Mouse (Mus musculus) brain, embryonic 14.5 days (tissue): ENCODE results near the gene Thrb. TPM values are rescaled to one million over a fixed set of nuclear protein-coding genes. Genes with fewer than 3 reads are reported as not detected.

Experiments used
- DNase-seq: peaks from one replicate; pipeline ENCODE4 v3.0.0-alpha.2; 2011; ENCODE audit warnings: low read depth
- CTCF ChIP-seq: fragments of 200-500 bp; IDR thresholded peaks from 2 replicates; pipeline ENCODE4 v1.5.1; 2012; ENCODE audit warnings: inconsistent platforms, mild to moderate bottlenecking, moderate library complexity, borderline replicate concordance; ENCODE audit not compliant: insufficient read depth, insufficient read length; ENCODE audit errors: extremely low read depth
- POLR2A ChIP-seq: fragments of 200-500 bp; IDR thresholded peaks from 2 replicates; pipeline ENCODE4 v1.6.1; 2012; ENCODE audit warnings: mild to moderate bottlenecking, inconsistent platforms, borderline replicate concordance; ENCODE audit not compliant: poor library complexity, insufficient read depth, insufficient read length, severe bottlenecking; ENCODE audit errors: extremely low read depth
- polyA plus RNA-seq: library from polyadenylated mRNA; depleted of rRNA; stranded (reverse); fragments of >200 nt; gene quantifications from 2 replicates; pipeline ENCODE4 v1.2.3, GENCODE M21; 2012

The Thrb gene
- polyA plus RNA-seq, 1 experiment = 1.0 TPM

DNA sequence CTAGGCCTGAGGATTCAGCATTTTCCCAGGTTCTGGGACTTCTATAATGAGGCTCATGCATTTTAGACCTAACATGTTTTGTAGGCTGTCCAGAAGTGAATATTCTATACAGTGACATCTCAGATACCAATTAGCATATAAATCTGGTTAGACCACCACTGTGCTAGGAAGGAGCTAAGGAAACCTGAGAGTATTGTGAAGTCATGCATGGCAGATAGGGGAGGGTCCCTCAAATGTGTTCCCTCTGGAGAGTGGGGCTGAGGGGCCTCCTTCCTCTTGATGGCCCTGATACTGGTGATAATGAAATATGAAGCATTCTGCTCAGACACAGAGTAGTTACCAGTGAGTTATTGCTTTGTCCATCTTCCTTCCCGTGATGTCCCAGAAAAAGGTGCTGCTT, 91.8 kb downstream of the Thrb start:
- no peak for TF ChIP-seq CTCF
- TF ChIP-seq POLR2A = no peak
- no peak for DNase-seq

DNA sequence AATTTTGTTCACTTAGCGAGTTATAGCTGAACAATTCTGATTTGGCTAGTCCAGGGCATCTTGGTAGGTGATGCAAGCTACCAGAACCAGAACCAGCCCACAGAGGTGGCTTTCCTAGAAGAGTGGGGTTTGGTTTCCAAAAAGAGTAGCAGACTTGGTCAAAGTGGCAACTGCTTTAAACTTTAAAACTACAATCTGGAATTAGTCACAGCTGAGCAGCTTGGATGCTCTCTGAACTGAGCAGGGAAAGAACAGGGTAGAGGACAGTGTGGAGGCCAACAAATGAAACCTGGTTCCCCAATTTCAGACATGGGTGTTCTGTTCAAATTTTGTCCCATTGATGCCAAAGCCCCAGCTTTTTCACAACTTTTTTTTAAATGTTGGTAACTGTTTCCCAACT, 93.4 kb downstream of the Thrb start:
- no peak for DNase-seq
- TF ChIP-seq POLR2A (no peak), CTCF (no peak)

DNA sequence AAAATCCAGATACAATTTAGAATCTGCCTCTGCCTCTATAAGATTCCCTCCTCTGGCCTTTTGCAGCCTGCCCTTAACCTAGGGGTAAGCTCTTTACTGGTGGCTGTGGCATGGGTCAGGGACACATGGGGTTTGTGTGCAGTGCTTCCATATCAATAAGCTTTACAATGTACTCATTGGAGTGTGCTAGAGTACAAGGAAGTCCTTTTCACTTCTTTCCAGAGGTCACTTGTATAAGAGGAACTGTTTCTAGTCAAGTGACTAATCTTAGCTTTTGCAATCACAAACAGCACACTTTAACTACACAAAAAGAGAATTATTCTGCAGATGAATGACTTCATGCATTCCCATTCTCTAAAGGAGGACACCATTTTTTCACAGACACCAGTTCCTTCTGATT, 96.7 kb downstream of the Thrb start:
- TF ChIP-seq CTCF (no peak), POLR2A (no peak)
- DNase-seq = no peak

DNA sequence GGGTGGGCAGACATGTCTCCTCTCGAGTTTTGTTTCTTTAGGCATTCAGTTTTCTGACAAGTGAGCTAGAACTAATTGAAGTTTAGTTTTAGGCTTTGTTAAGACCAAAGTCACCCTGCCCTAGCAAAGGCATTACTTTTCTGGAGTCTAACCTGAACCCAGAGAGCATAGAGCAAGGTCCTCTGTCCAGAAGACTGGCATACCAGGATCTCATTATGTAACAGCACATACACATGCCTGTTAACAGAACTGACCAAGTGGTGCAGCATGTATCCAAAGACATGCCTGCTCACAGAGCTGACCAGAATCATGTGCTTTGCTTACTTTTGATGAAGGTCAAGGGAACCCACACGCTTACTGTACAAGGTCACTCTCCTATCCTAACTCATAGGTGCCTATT, 107.9 kb downstream of the Thrb start:
- TF ChIP-seq POLR2A (no peak), CTCF (no peak)
- DNase-seq = no peak

DNA sequence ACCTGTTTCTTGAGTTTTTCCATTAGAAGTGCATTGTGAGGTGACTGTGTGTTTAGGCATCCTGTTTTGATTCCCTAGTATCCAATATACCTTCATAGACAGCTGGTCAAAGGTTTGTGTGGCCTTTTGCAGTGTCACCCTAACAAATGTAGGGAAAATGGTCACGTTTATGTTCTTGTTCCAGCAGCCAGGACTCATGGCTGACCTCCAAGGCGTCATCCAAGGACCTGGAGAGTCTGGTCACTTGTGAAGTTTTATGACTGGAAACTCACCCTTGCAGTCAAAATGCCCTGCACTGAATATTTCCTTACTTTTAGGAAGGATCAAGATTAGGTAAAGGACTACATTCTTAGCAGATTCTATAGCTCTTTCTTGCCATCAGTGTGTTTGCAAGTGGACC, 114.3 kb downstream of the Thrb start:
- no peak for DNase-seq
- TF ChIP-seq POLR2A = no peak
- no peak for TF ChIP-seq CTCF

DNA sequence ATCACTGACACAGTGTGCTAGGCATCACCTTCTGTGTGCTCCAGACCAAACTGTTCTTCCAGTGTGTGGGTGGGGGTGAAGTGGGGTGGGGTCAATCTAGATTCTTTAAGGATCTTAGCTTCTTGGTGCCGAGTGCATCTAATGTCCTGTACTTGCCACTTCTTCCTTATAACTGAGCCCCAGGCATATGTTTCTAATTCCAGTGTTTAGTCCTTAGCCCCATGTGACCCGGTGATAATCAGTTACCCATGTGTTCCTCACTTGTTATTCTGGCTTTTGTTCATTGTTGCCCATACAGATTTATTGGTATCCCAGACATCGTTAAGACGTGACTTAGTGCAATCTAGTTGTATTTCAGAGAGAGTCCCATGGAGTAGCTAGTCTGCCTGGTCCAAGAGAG, 121.9 kb downstream of the Thrb start:
- TF ChIP-seq CTCF = no peak
- TF ChIP-seq POLR2A = no peak
- no peak for DNase-seq

DNA sequence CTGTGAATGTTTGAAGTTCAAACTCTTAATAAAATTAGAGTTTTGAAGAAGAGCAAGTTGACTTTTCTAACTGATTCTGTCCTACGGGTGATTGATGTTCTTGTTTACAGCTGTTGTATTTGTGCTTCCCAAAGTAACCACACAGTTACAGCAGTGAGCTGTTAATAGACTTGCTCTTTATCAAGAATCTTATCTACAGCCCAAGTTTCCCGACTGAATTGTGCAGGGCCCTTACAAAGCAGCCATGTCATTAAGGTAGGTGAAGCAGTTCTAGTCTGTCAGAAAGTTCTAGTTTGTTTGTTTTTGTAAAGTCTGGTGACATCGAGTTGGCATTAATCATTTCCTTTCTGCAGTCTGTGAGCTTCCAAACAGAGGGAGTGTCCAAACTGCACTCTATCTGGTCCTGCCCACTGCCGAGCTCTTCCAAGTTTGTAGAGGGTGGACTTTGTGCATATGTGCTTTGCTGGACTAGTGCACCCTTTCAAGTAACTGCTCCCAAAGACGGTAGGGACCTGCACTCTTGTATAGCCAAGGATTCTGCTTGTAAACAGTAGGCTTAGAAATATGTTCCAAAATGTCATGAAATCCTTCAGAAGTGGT, 124.2 kb downstream of the Thrb start:
- TF ChIP-seq POLR2A (no peak), CTCF (no peak)
- DNase-seq = no peak

DNA sequence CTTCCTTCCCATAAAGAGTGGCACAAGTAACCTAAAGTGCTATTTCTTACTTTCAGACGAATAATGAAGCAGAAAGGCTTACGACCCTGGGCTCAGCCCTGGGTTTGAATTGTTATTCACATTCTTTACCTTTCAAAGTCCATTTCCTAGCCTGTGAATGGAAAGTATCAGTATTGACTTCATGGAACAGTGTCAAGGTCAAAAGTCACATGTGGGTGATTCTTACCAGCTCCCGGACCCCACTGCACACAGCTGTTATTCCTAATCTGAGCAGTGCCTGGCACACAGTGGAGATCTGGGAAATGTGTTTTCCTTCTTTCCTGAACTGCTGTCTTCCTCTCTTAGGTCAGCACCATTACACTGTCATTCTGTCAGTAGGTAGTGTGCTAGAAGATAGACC, 125.3 kb downstream of the Thrb start:
- DNase-seq = no peak

DNA sequence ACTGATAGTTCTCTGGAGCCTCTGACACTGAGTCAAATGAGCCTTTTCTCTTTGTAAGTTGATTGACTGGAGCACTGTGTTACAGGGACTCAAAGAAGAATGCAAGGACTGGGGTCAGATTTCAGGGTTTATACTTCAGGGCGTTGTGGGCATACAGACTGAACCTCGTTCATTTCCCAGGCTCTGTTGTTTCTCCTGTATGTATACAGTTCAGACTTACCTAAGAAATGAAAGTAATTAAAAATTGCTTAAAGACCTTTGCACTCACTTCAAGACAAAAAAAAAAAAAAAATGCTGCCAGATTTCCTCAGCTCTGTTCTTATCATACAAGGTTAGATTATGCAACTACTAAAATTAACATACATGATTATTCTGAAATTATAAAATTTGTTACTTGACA, 126.2 kb downstream of the Thrb start:
- DNase-seq = no peak
- TF ChIP-seq POLR2A = no peak
- TF ChIP-seq CTCF = no peak

More for the DNA sequence above, 125.3 kb downstream of the Thrb start:
- no peak for TF ChIP-seq POLR2A
- no peak for TF ChIP-seq CTCF

DNA sequence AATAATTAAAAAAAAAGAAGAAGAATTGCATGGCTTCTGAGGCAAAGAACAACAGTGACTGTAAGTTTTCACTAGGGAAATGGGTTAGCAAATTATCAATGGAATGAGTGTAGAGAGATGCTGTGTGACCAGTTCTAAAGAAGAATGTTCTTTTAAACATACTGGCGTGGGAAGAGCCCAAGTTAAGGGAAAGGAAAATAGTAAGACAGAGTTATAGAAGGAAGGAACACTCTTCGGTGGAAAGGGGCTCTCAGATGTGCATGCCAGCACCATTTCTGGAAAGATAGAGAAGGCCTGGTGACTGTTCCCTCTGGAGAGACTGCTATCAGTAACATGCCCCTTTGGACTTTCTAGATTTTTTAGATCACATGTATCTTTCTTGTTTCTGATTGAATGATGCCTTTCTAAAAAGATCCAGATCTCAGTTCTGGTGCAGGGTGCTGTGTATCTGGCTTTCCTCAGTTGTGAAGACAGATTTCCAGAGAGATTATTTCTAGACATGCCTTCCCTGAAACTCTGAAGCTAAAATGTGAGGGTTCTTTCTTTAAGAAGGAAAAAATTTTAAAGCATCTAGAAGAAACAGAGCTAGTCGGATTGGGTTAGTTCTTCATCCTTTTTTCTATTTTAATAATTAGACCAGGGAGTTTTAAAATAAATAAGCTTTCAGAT, 144.0 kb downstream of the Thrb start:
- no peak for TF ChIP-seq CTCF
- TF ChIP-seq POLR2A = no peak

DNA sequence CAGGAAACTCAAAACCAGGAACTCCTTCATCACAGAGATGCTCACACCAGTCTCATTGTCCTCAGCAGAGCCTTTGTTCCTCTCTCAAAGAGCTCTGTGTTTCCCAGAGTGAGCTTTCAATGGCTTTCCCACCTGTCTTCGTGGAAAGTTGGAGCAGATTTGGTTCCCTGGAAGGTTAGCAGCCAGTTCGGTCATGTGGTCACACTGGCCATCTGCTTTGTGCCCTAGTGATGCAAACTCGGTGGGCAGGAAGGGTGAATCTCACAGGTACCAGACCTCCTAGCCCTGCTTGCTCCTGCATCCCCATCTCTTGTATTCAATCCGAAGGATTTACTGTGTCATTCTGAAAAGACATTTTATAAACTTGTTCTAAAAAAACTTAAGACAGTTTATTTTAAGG, 151.0 kb downstream of the Thrb start:
- DNase-seq = no peak
- TF ChIP-seq POLR2A (no peak), CTCF (no peak)

More for the DNA sequence above, 144.0 kb downstream of the Thrb start:
- no peak for DNase-seq

DNA sequence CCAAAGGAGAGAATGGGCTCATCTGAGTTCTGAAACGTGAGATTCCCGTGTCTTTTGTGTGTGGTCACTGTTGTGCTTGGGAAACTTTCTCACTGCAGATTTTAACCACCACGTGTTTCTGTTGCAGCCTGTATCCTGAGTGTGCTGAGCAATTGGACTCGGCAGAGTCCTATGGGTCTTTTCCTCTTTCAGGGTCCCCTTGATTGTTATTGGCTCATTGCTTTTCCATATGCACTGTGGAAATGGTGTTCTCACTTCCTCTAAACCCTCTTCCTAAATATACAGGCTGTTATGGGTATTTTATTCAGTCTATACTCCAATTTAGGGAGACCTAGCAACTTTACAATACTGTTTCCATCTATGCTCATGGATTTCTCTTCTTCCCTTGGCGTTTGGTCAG, 152.4 kb downstream of the Thrb start:
- TF ChIP-seq POLR2A (no peak), CTCF (no peak)
- DNase-seq = no peak

DNA sequence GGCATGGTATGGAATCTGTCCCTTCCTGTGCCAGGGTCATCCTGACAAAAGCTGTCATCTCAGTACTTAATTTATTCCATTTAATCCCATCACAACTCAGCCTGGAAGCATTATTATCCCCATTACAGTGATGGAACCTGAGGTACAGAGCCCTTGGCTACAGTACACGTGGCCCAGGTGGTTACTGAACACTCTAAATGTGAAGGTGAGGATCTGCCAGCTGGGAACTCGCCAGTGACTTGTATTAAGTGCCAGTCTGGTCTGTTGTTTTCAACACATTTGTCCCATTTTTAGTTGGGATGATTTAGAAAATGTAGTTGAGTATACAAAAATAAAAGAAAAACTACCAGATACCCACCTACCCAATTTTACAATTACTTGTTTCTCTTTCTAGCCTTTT, 155.0 kb downstream of the Thrb start:
- peak; percentile 16 for DNase-seq
- no peak for TF ChIP-seq CTCF
- no peak for TF ChIP-seq POLR2A

DNA sequence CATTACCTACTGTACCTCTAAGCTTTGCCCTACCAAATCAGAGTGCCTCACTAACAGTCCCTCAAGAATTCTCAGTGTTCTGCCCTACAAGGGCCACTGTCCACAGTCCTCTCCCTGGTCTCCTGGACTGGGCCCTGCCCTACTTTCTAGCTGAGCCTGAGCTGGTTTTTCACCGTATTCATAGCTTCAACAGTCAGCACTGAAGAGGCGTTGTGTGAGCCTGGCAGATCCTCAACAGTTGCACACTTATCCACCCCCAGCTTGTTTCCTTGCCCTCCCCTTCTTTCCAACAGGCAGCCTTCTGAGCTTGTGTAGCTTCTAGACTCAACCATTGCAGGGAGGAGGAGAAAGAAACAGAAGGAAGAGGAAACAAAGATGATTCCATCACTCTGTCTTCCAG, 158.0 kb downstream of the Thrb start:
- DNase-seq = no peak
- TF ChIP-seq CTCF (no peak), POLR2A (no peak)

DNA sequence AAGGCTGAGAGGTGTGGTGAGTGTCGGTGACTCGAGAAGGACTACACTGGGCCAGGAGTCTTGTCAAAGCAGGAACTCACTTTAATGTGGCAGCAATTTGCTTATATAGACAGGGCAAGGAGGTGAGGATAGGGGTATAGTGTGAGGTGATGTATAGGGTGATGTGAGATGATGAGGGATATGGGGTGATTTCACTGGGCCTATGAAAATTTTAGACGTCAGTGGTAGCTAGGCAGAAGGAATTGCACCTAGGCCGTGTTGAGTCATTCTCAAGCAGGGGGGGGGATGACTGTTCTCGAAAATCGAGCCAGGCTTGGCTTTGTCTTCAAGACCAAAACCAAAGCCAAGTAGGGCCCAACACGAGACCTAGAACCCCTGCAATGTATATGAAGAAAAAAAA, 162.7 kb downstream of the Thrb start:
- no peak for DNase-seq
- TF ChIP-seq CTCF = no peak
- TF ChIP-seq POLR2A = no peak

DNA sequence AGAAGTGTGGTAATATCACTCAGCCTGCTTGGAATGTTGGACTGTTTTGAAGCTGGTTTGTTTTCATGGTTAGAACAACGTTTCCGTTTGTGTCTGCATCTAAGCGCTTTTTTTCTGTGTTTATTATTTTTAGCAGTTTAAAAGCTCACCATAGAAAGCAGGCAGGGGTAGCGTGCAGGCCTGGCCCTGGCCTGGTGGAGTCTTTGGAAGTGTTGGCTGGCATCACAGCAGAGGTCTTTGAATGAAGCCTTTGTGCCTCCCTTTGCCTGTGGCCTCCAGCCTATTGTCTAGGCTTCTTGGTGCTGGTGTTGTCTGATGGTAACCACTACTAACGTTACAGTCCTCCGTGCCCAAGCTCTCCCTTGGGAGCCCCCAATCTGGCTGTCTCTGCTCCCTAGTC, 167.3 kb downstream of the Thrb start:
- no peak for TF ChIP-seq CTCF
- no peak for TF ChIP-seq POLR2A
- DNase-seq = peak; percentile 9
